Mouse (Mus musculus) kidney, postnatal 14 days (tissue): ENCODE data around the gene Atcay.
"Not testable (repeated sequence)": the region's sequence is repeated elsewhere in the genome, so short reads cannot be mapped to it uniquely, and the experiment has no call there.

Experiments used
- DNase-seq: peaks from one replicate; pipeline ENCODE4 v3.0.0; 2022; ENCODE audit warnings: mixed read lengths

The Atcay gene

GRCm38 (mm10) chr10:81177958-81178712 lies 52.5 kb downstream of the Atcay start:
- DNase-seq, result no peak

GRCm38 (mm10) chr10:81177491-81177925 lies 53.1 kb downstream of the Atcay start:
- DNase-seq, result peak; percentile 57

GRCm38 (mm10) chr10:81176466-81177271 lies 54.0 kb downstream of the Atcay start, which contains the start of gene Eef2:
Gene Eef2 (plus strand): TSS chr10:81176631.
- peak; percentile 100 for DNase-seq

- no peak for DNase-seq
Measured at GRCm38 (mm10) chr10:81175936-81176465, 54.6 kb downstream of the Atcay start.

- not testable (repeated sequence) for DNase-seq
Measured at GRCm38 (mm10) chr10:81175345-81175701, 55.3 kb downstream of the Atcay start.

- DNase-seq, result peak; percentile 91
Measured at GRCm38 (mm10) chr10:81174617-81175344, 55.9 kb downstream of the Atcay start.

GRCm38 (mm10) chr10:81173132-81173531 lies 57.5 kb downstream of the Atcay start:
- peak; percentile 86 for DNase-seq

GRCm38 (mm10) chr10:81169411-81169900 lies 61.2 kb downstream of the Atcay start:
- DNase-seq, result peak; percentile 62

- DNase-seq, result peak; percentile 92
Measured at GRCm38 (mm10) chr10:81168521-81169244, 62.0 kb downstream of the Atcay start.

GRCm38 (mm10) chr10:81168087-81168431 lies 62.6 kb downstream of the Atcay start:
- no peak for DNase-seq

- DNase-seq, result peak; percentile 100
Measured at GRCm38 (mm10) chr10:81167200-81168086, 63.2 kb downstream of the Atcay start, which contains the start of gene Pias4. Gene Pias4 (minus strand): TSS chr10:81167923.

GRCm38 (mm10) chr10:81165118-81165517 lies 65.5 kb downstream of the Atcay start:
- DNase-seq, result no peak

GRCm38 (mm10) chr10:81162318-81162652 lies 68.3 kb downstream of the Atcay start:
- no peak for DNase-seq

GRCm38 (mm10) chr10:81161602-81162317 lies 68.9 kb downstream of the Atcay start:
- DNase-seq, result peak; percentile 71

GRCm38 (mm10) chr10:81154736-81155135 lies 75.9 kb downstream of the Atcay start:
- no peak for DNase-seq
